Mouse (Mus musculus) neural tube, embryonic 11.5 days (tissue): ENCODE measurements around the gene Zfp428. TPM values are rescaled to one million over a fixed set of nuclear protein-coding genes. Genes with fewer than 3 reads are reported as not detected.

Source experiments
- polyA plus RNA-seq: library from polyadenylated mRNA; unstranded; fragments of >200 nt; fragmentation: Nextera tagmentation; extraction: Ambion mirVana; gene quantifications from 2 replicates; pipeline ENCODE4 v1.2.1, GENCODE M21; 2014

Gene Zfp428
- polyA plus RNA-seq, 1 experiment from 2014 or later, result 69.2 TPM

Other genes starting within 250 kb of the Zfp428 start
- gene Zfp93, start 236.6 kb upstream of the Zfp428 start, polyA plus RNA-seq, result 8.1 and 9.2 TPM in 2 replicates
- gene Zfp61, start 205.8 kb upstream of the Zfp428 start, polyA plus RNA-seq, result 34.4 and 40.9 TPM in 2 replicates
- gene Zfp94, start 190.3 kb upstream of the Zfp428 start, polyA plus RNA-seq, result 12.2 and 16.5 TPM in 2 replicates
- gene Tescl, start 173.1 kb upstream of the Zfp428 start, polyA plus RNA-seq, result not detected in 2 replicates
- not detected in 2 replicates for gene Lypd5, start 157.8 kb upstream of the Zfp428 start, polyA plus RNA-seq
- gene Kcnn4, start 136.7 kb upstream of the Zfp428 start, polyA plus RNA-seq, result 2.4 and 3.8 TPM in 2 replicates
- gene Smg9, start 107.4 kb upstream of the Zfp428 start, polyA plus RNA-seq, result 21.8 and 27.3 TPM in 2 replicates
- not detected in 2 replicates for gene Irgc1, start 54.7 kb upstream of the Zfp428 start, polyA plus RNA-seq
- 1.5 and 2.2 TPM in 2 replicates for gene Plaur, start 44.5 kb upstream of the Zfp428 start, polyA plus RNA-seq
- 6.9 and 8.1 TPM in 2 replicates for gene Cadm4, start 25.0 kb upstream of the Zfp428 start, polyA plus RNA-seq
- gene AC161166.1, start 5.4 kb downstream of the Zfp428 start, polyA plus RNA-seq, result 0.50 and 0.70 TPM in 2 replicates
- gene Irgq, start 23.7 kb downstream of the Zfp428 start, polyA plus RNA-seq, result 16.4 and 19.1 TPM in 2 replicates
- gene Pinlyp, start 39.1 kb downstream of the Zfp428 start, polyA plus RNA-seq, result not detected in 2 replicates
- gene Xrcc1, start 39.3 kb downstream of the Zfp428 start, polyA plus RNA-seq, result 100 and 120 TPM in 2 replicates
- 23.4 and 23.5 TPM in 2 replicates for gene Ethe1, start 80.5 kb downstream of the Zfp428 start, polyA plus RNA-seq
- gene Zfp575, start 80.6 kb downstream of the Zfp428 start, polyA plus RNA-seq, result 1.7 and 2.1 TPM in 2 replicates
- 0.11 TPM in 1 of 2 replicates, not detected in the other for gene Phldb3, start 103.8 kb downstream of the Zfp428 start, polyA plus RNA-seq
- 0.76 and 0.99 TPM in 2 replicates for gene Lypd3, start 129.5 kb downstream of the Zfp428 start, polyA plus RNA-seq
- not detected in 2 replicates for gene Tex101, start 169.7 kb downstream of the Zfp428 start, polyA plus RNA-seq
- not detected in 2 replicates for gene BC049730, start 202.2 kb downstream of the Zfp428 start, polyA plus RNA-seq
- not detected in 2 replicates for gene Gm4763, start 219.9 kb downstream of the Zfp428 start, polyA plus RNA-seq